Mouse (Mus musculus) regulatory T cell (primary cell): ENCODE measurements at regions not wholly inside any gene's neighbourhood (a gene's known extent, or its start where the extent isn't known, plus 50 kb on each side); places are given as distances from the start of the nearest gene placed in this dataset.
"Not testable (repeated sequence)": the region's sequence is repeated elsewhere in the genome, so short reads cannot be mapped to it uniquely, and the experiment has no call there.

Source experiments
- in situ Hi-C: fragments of 300-600 bp; cut with MboI, MseI; formaldehyde crosslinking; loops from one replicate; pipeline ENCODE4 v1.15.1; 2025; ENCODE audit warnings: high pct_unique_total_duplicates

DNA sequence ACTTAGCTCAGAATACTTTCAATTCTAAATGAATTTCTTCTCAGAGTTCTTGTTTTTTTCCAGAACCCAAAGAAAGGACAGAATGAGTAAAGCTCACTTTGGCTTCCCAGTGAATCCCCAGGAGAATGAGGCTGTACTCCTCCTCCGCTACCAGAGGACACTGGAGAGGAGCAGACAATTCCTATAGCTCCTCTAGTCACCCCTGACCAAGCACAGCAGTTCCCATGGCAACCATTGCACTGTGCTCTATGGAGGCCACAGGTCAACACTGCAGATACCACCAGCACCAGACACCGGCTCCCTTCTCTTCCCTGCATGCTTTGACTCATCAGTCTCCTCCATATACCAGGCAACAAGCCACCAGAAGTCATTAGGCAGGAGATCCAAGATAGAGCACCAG is 447.6 kb upstream of the Arid1b start:
- in situ Hi-C loops, result no loop called here

DNA sequence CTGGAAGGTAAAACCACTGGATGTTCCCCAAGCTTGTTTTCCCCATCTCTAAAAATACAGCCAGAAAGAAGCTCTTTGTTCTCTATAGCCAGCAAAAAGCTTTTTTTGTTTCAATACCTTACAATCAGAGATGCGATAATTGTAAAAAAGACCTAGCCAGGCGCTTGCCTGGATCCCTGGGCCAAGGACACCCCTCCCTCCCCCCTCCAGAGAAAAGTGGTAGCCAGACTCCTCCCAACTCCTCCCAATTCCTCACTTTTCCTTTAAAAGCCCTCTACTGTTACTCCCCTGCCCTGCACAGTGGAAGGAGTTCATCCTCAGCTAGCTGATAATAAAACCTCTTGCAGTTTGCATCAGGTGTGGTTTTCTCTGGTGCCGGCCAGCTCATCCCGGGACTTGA is 441.1 kb upstream of the Arid1b start:
- in situ Hi-C loops, result not testable (repeated sequence)

DNA sequence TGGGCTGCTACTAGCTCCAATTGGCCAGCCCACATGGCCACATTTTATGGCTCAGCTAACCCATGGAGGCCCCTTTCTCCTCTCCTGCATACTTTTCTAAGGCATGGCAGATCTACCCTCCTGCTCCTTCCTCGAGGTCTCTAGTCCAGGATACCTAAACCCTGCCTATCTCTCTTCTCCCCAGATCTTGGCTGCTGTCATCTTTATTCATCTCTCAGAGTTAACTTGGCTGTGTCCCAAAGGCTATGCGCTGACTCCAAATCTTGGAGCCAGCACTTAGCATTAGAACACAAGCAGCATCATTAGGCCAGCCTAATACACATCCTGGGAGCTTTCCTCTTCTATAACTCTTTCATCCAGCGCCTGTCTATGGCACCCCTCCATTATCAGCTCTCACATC is 430.5 kb upstream of the Arid1b start:
- in situ Hi-C loops, result no loop called here

DNA sequence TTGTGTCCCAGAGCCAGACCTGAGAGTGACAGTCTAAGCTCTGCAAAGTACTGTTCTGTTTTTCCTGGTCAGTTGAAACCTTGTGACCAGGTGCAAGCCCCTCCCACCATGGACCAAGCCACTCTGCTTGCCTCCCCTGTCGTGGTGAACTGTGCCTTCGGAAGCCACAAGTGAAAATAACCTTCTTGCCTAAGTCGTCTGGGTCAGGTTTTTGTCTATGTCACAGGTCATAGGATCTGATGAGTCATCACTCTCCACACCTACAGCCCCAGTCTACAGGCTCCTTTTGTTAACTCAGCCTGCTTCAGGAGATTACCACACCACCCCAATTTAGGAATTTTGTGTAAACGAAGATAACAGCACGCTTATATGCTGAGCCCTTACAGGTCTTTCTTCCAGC is 417.2 kb upstream of the Arid1b start:
- in situ Hi-C loops, result no loop called here

DNA sequence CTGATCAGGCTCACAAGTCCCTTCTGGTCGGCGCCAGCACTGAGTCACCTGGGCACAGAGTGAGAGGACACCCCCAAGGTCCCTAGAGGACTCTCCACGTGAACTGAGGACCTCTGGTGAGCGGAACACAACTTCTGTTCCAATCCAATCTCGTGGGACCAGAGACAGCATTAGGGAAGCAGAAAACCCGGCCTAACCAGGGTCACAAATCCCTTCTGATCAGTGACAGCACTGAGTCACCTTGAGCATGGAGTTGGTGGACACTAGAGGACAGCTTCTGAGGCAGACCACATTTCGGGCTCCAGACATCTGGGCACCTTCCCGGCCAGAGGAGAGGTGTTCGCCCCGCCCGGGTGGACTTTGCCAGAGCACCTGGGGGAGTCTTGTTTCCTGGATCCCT is 412.3 kb upstream of the Arid1b start:
- in situ Hi-C loops, result no loop called here

DNA sequence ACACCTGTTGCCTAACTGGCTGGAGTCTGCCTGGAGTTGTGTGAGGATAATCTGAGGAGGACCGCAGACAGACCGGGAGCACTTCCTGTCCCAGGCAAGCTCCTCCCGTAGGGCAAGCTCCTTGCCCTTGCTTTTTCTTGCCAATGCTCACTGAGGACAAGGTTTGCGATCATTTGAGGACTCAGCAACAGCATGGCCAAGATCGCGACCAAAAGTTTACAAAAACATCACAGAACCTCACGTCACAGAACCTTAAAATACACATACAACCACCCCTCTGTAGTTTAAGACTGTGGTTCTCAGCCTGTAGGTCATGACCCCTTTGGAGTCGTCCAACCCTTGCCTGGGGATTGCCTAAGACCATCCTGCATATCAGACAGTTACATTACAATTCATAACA is 383.7 kb upstream of the Arid1b start:
- in situ Hi-C loops, result no loop called here

DNA sequence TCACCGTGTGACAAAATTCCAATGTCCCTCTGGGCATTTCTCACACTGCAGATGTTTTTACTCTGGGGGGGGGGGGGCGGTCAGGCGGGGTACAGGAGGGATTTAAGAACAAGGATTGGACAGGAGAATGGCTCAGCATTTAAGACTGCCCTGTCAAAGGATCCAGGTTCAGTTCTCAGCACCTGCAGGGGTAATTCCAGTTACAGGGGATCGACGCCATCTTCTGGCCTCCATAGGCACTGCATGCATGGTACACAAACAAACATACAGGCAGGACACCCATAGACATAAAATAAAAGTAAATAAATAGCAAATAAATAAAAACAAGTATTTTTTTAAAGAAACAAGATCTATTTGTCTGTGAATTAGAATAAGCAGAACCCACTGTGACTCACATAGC is 383.1 kb upstream of the Arid1b start:
- in situ Hi-C loops, result no loop called here

DNA sequence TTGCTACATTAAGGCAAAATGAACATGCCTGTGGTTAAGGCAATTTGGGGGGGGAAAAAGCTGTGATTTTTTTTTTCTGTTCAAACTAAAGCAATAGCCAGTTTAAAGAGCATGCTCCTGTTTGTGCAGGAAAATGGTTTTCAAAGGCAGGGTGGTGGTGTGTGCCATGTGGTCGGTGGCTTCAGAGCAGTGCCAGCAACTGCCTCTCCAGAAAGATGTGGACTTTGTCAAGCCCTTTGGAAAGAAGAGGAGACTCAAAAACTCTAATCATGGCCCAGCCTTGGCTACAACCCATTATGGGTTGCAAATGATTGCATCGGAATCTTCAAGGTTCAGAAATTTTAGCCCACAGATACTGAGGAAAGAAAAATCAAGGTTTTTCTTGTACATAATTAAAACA is 382.4 kb upstream of the Arid1b start:
- in situ Hi-C loops, result no loop called here

DNA sequence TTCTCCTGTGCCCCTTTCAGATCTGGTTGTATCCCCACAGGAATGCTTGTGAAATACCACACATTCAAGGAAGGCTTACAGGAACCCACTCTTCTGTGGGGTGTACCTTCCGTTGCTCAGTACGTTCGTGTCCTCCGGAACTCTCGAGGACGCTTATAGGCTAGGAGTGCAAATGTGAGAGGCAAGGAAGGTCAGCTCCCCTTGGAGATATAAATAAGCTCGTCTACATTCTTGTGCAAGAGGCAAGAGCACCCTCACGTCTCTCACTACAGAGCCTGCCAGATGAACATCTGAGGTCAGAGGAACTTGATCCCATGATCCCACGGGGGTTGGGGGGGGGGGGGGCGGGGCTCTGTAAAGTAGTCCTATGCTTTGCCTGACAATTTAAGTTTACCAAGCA is 382.0 kb upstream of the Arid1b start:
- in situ Hi-C loops, result no loop called here

DNA sequence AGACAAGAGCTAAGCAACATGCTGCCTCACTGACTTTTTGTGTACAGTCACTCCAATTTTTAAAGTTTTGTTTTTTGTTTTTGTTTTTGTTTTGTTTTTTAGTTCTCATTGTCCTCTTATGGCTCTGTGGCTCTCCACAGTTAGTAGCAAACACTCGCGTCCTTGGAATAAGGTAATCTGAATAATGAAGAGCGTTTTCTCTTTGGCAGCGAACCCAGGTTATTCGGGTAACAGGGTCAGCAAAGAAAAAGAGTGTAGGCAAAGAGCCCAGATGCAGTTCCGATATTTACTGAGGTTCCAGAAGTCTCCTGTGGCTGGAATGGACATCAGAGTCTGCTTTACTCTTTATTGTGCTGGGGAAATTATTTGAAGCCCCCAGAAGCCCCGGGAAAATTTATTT is 381.4 kb upstream of the Arid1b start:
- in situ Hi-C loops, result no loop called here

DNA sequence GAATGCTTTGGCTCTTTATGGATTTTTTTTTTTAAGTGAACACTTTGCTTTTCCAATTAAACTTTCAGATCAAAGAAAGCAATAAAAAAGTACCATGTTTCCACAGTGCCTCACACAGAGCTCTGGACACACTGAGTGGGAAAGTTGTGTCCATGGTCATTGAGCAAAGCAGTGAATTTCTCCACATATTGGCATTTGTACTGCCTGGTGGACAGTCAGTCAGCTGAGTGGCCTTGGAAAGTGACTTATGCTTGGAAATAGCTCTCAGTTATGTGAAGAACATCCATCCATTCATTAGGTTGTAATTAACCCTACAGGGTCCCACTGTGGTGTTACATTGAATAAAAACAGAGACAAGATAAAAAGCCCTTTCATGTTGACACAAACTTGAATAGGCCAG is 373.8 kb upstream of the Arid1b start:
- in situ Hi-C loops, result no loop called here

DNA sequence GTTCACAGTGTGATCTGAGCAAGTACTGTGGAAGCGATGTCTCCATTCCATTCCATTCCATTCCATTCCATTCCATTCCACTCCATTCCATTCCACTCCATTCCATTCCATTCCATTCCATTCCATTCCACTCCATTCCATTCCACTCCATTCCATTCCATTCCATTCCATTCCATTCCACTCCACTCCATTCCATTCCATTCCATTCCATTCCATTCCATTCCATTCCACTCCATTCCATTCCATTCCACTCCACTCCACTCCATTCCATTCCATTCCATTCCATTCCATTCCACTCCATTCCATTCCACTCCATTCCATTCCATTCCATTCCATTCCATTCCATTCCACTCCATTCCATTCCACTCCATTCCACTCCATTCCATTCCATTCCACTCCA is 368.0 kb upstream of the Arid1b start:
- in situ Hi-C loops, result not testable (repeated sequence)

DNA sequence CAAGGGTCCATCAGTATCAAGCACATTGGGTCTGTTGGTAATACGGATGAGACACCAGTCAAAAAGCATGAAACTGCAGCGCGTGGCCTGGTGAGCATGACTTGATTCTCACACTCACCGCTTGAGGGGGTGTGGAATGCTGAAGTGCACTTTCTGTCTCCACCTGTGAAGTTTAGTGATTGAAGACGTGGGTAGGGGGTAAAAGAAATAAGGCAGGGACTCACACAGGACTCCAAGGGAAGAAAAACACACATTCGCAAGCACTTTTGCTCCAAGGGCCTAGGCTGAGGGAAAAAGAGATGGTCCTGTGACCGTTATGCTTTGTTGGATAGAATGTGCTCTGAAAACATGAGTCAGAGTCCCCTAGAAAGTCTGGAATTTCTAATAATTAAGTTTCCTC is 366.6 kb upstream of the Arid1b start:
- in situ Hi-C loops, result no loop called here

DNA sequence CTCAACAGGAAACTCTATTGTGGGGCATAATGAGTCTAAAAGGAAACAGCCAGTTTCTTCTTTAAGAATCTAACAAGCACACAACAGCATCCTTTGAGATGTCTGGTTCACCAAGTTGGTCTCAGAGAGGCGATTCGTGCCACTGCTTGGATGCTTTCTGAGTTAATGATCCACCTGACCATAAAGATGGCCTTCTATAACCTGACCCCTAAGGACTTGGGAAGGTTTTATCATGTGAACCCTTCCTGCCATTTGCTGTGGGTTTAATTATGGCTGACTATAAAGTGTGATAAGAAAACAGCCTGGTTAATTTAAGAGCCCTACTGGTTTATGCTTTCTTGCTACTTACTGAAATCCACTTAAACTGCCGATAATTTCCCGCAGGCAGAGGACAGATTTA is 363.0 kb upstream of the Arid1b start:
- in situ Hi-C loops, result no loop called here

DNA sequence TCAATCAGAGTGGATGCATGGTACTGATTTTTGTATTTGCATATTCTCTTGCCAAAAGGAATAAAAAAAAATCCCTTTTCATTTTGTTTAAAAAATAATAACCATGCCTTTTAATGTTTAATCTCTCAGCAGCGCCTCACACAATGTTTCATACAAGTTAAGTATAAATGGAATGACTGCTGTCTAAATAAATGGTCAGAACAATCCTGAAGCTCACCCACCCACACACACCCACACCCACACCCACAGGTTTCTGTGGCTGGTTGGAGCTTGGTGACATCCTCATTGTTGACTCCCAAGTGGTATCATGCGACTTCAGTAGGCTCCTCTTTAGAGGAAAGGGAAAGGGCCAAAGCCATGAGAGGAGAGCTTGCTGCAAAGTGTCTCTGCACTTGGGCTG is 361.6 kb upstream of the Arid1b start:
- in situ Hi-C loops, result no loop called here

DNA sequence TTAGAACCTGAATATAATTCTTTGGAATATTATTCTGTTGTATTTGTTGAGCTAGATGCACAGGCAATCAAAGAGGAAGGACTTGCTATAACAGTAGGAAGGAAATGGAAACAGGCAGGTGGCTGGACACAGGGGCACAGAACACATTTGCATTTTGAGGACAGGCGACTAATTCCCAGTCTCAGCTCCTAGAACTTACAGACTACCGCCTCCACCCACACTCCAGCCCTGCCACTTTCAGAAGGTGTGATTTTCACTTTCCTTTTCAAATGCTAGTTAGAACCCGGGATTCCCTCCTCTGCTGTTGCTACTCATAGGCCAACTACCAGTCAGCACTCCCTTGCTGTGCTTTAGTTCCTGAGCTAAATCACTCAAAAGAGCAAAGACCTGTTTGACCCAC is 360.4 kb upstream of the Arid1b start:
- in situ Hi-C loops, result no loop called here

DNA sequence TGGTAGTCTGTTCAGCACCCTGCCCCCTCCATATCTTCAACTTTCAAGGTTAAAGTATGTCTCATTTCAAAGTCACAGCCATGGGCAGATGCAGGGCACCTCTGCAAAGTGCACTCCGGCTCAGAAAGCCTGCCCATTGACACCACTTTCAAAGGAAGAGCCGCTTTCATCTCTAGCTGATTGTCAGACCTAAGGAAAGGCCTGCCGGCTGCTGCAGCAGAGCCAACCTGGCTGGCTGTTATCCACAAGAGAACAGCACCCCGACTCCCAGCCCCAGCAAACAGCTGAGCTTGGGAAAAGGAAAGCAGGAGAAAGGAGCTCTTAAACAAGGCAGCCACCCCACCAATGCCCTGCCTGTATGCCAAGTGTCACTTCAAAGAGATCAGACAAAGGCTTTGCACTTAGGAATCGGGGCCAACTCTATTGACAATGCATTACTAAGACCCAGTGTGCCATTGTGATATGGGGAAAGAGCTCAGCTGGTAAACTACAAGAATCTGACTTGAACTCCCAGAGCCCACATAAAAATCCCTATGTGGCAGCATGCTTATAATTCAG is 357.3 kb upstream of the Arid1b start:
- in situ Hi-C loops, result no loop called here

DNA sequence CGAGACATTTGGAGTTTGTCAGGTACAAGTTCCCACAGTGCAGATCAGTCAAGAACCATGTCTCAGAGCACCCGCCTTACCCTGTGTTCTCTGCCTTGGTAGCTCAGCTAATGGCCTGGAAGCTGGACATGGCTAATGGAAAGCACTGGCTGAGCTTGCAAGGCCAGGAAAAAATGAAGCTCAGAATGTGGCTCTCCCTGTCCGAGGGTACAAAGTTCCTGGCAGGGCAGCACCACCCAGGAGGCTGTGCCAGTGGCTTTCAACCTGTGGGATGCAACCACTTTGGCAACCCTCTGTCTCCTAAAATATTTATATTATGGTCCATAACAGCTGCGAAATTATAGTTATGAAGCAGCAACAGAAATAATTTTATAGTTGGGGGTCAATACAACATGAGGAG is 354.6 kb upstream of the Arid1b start:
- in situ Hi-C loops, result no loop called here

DNA sequence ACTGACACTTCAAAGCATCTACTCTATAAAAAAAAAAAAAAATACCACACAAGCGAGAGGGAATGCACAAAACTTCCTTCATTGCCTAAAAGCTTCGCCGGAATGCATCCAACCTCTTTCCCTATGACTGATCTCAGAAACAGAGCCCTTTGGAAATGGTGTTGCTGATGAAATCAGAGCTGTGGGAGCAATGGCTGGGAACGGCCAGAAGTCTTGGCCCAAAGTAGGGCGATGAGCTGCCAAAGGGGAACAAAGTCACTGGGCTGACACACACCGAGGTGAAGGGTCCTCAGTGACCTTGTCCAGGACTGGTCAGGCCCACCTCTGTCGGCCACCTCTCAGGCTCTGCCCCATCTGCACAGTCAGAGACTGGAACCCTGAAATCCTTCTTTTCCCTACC is 353.6 kb upstream of the Arid1b start:
- in situ Hi-C loops, result no loop called here

DNA sequence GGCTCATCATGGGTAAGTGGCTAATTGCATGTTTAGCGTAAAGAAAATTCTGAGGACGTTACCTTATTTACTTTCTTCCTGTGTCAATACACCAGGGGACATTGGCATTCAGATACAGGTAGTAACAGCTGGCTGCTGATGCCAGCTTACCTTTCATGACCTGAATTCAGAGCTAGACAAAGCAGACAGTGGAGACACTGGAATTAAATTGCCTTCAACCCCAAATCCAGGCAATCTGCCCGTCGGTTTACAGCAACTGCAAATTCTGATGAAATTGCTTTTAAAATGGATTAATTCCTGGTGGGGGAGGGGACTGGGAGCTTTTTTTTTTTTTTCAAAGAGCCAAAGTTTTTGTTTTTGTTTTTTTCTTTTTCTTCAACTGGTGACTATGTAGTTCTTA is 353.0 kb upstream of the Arid1b start:
- in situ Hi-C loops, result no loop called here

DNA sequence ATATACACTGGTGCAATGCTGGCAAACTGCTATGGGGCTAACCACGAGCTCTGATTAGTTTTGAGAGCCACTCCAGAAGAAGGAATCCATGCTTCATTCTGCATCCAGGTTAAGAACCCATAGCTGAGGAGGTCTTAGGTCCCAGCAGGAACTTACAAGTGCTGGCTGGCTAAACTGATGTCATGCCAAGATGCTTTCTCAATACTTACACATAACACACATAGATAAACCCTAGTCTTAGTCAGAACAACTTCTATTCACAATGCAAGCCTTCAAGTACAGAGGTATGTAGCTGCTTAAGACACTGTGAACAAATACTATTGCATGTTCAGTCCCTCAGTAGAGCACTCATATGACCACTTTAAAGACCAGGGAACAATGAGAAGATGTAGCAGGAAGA is 352.1 kb upstream of the Arid1b start:
- in situ Hi-C loops, result no loop called here

DNA sequence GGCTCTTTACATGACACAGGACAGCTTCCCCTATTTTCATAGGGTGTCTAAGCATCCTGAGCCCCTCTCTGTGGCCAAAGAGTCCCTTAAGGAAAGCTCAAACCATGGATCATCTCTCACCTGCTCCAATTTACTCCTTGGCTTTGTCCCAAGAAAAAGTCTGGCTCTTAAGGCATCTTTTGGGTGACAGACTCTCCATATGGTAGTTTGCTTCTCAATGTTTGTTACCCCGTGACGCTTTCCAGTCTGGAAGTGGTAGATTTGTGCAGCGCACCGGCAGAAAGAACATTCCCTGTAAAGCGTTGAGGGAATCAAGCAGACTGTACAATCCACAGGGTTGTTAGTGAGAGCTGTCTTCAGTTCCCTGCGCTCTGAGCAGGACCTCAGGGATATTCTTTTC is 350.8 kb upstream of the Arid1b start:
- in situ Hi-C loops, result no loop called here

DNA sequence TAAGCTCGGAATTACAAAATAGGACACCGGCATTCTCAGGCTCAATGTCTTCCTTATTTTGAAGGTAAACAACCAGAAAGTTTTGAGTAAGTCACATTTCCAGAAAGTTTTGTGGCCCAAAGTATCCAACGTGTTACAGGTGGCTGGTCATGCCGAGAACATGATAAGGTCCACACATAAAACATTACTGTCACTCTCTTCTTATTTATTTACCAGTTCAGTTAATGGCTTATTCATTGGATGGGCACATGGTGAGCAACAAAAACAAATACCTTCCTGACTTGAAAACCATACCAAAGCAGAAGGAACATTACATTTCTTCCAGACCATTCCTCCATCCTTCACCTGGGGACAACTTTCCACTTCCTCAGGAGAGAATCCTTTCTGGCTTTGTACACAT is 345.5 kb upstream of the Arid1b start:
- in situ Hi-C loops, result no loop called here

DNA sequence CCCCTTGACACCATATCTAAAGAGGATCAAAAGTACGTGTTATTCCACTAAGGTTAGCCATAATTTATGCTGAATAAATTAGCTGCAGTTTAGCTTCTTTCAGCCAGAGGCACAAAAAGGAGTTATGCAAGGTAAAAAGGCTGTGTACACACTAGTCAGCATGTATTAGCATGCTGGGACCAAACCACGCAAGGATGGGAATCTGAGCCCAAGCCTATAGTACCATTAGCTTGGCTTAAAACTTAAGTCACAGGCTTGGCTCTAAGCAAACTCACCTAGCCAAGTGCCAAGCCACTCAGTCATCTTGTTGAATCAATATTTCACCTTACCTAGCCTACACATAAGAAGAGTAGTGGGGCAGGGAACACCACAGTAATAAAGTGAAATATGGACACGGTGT is 339.9 kb upstream of the Arid1b start:
- in situ Hi-C loops, result no loop called here

DNA sequence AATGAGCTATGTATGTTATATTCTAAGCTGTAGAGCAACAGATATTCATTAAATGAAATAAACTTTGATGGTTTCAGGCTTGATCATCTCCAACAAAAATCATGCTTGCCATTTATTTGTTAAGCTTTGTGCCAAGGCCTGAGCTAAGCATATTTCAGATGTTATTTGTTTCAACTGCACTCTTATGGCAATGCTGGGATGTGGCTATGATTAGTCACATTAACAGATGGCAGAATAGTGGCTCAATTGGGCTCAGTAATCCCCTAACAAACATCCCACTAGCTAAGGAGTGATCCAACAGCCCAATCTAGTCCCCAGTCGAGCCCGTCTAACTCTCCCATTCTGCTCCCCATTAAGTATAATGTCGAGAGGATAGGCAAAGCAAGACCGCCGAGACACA is 332.1 kb upstream of the Arid1b start:
- in situ Hi-C loops, result no loop called here
